Mouse (Mus musculus) cerebellum, adult 11 months (tissue): ENCODE results near the gene Ndufs6.

Experiments
- DNase-seq: peaks from one replicate; pipeline ENCODE4 v3.0.0; 2022

Ndufs6 gene

GRCm38 (mm10) chr13:73327827-73328698 is at the start of gene Ndufs6, which contains the start of gene Mrpl36:
Gene Ndufs6, minus strand, starts transcription at chr13:73328542.
Gene Mrpl36, plus strand, starts transcription at chr13:73328513.
- peak; percentile 90 for DNase-seq

GRCm38 (mm10) chr13:73377637-73378036 is 49.3 kb upstream of the Ndufs6 start:
- no peak for DNase-seq

GRCm38 (mm10) chr13:73374612-73375011 is 46.3 kb upstream of the Ndufs6 start:
- DNase-seq: no peak

- DNase-seq: no peak
Observed at GRCm38 (mm10) chr13:73373367-73373766, 45.0 kb upstream of the Ndufs6 start.

- no peak for DNase-seq
Observed at GRCm38 (mm10) chr13:73357106-73357505, 28.8 kb upstream of the Ndufs6 start.

- no peak for DNase-seq
Observed at GRCm38 (mm10) chr13:73352491-73352890, 24.1 kb upstream of the Ndufs6 start.

GRCm38 (mm10) chr13:73351910-73352309 is 23.6 kb upstream of the Ndufs6 start:
- DNase-seq: no peak

- no peak for DNase-seq
Observed at GRCm38 (mm10) chr13:73350741-73351140, 22.4 kb upstream of the Ndufs6 start.

- DNase-seq: no peak
Observed at GRCm38 (mm10) chr13:73347922-73348650, 19.7 kb upstream of the Ndufs6 start.

- DNase-seq: no peak
Observed at GRCm38 (mm10) chr13:73347171-73347570, 18.8 kb upstream of the Ndufs6 start.

- no peak for DNase-seq
Observed at GRCm38 (mm10) chr13:73346743-73347142, 18.4 kb upstream of the Ndufs6 start.

GRCm38 (mm10) chr13:73346131-73346530 is 17.8 kb upstream of the Ndufs6 start:
- no peak for DNase-seq

GRCm38 (mm10) chr13:73345102-73345890 is 17.0 kb upstream of the Ndufs6 start:
- DNase-seq: no peak

GRCm38 (mm10) chr13:73336753-73337152 is 8.4 kb upstream of the Ndufs6 start:
- no peak for DNase-seq

GRCm38 (mm10) chr13:73331736-73332135 is 3.4 kb upstream of the Ndufs6 start:
- DNase-seq: no peak

- peak; percentile 87 for DNase-seq
Observed at GRCm38 (mm10) chr13:73330844-73331501, 2.6 kb upstream of the Ndufs6 start.

- no peak for DNase-seq
Observed at GRCm38 (mm10) chr13:73323406-73323805, 4.9 kb downstream of the Ndufs6 start.

GRCm38 (mm10) chr13:73322626-73323025 is 5.7 kb downstream of the Ndufs6 start:
- DNase-seq: no peak

- DNase-seq: no peak
Observed at GRCm38 (mm10) chr13:73320048-73320447, 8.3 kb downstream of the Ndufs6 start.

GRCm38 (mm10) chr13:73310183-73310929 is 18.0 kb downstream of the Ndufs6 start:
- no peak for DNase-seq

GRCm38 (mm10) chr13:73306430-73306829 is 21.9 kb downstream of the Ndufs6 start:
- DNase-seq: no peak

GRCm38 (mm10) chr13:73306085-73306410 is 22.3 kb downstream of the Ndufs6 start:
- DNase-seq: no peak
